Mouse (Mus musculus): ENCODE results near the gene Atp11a.

Atp11a gene

DNA sequence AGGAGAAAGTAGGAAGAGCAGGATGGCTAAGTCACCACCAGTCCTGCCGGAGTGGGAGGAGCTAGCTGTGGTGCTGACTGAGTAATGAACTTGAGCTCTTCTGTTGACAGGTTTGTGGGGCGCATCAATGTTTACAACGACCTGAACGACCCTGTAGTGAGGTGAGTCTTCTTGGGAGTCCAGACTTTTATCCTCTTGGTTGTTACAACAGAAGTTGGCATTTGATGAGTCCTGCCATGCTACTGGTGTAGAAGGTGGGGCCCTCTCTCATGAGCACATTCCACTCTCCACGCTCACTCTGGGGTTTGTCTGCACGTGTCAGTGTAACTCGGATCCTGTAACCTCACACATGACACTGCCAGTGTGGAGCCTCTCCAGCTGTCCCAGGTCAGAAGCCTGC, 66.1 kb downstream of the Atp11a start:
- no peak for DNase-seq

DNA sequence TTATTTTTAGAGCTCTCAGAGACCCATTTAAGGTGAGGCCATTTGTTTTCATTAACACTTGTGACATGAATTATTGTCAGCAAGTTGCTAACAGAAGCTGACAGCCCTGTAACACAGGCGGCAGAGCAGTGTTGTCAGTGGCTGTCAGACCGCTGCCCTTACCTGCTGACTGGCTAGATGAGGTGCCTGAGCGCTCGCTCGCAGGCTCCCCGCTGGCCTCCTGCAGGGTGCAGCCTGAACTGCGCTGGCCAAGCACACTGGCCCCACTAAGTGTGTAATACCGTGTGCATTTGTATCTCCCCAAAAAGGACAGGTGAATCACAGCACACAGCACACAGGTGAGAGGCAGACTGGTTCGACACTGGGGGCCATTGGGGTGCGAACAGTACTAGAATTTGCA, 67.7 kb downstream of the Atp11a start:
- no peak for DNase-seq

- DNase-seq: no peak
Observed at GRCm38 (mm10) chr8:12825236-12825635, 68.4 kb downstream of the Atp11a start.

- DNase-seq: peak; percentile 36
Observed at GRCm38 (mm10) chr8:12825686-12826237, 68.9 kb downstream of the Atp11a start.

- DNase-seq: no peak
Observed at GRCm38 (mm10) chr8:12827124-12827523, 70.3 kb downstream of the Atp11a start.

- no peak for DNase-seq
Observed at GRCm38 (mm10) chr8:12828298-12828697, 71.5 kb downstream of the Atp11a start.

- no peak for DNase-seq
Observed at GRCm38 (mm10) chr8:12829381-12829780, 72.6 kb downstream of the Atp11a start.

DNA sequence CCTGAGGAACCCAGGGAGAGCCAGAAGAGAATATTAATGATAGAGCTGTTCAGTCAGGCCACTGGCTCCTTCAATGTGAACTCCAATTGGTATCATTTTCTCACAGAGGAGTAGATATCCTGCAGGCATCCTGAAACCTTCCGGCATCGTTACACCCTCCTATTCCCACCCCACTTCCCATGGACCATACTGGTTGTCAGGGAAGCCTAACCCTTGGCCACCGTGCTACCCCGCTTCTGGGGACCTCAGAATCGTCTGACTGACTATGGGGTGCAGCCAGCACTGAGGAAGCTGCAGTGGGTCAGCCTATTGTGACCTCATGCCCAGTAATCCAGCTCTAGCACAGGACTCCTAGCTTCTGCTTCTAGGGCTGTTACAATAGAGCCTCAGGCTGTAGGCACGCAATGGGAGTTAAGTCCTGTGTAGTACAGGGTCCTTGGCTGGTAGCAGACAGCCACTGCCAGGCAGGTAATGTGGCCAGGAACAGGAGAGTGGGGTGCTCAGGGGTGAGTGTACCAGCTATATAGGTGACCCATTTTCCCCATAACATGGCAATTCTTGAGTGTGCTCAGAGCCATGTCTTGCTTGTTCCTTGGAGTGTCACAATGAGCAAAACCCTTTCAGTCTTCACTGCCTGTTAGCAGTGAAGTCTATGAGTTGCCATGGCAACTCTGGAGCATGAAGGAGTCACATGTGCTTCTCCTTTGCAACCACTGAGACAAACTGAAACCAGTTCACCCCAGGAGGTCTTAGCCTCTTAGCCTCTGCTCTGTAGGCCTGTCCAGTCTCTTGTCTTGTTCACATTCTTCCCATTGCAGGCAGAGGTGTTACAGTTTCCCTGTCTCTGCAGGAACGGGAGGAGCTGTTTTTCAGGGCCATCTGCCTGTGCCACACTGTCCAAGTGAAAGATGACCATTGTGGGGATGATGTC, 75.1 kb downstream of the Atp11a start:
- DNase-seq: no peak

DNA sequence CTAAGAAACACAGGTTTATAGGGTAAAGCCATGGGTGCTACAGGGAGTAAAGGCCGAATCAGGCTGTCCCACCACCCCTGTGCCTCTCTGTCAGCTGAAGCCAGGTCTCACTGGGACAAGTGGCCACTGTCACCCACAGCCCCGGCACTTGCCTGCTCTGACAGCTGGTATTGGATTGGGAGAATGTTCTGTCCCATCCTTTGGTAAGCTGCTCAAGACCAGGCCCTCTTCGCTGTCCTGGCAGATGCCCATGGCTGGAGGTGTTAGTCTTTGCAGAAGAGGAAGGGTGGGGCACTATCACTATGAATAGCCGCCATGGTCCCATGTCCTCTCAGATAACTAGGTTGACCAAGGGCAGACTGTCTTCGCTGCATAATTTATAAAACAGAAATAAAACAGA, 76.8 kb downstream of the Atp11a start:
- no peak for DNase-seq

DNA sequence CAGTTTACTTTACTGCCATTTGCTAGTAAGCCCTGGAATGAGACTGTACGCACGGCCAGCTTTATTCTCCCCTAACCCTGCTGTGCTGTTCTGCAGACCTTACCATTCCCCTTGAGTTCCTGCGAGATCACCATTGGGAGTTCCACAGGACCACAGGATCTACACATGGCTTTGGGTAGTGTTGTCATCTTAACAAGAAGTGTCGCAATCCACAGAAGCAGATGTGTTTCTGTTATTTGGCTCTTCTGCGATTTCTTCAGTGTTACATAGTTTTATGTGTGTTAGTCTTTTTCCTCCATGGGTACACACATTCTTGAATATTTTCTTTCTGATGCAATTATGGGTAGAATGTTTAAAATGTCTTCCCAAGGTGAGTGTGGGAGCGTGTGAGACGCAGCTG, 84.0 kb downstream of the Atp11a start:
- DNase-seq: no peak

GRCm38 (mm10) chr8:12842342-12842995, 85.7 kb downstream of the Atp11a start:
- no peak for DNase-seq

GRCm38 (mm10) chr8:12844347-12844950, 87.6 kb downstream of the Atp11a start:
- no peak for DNase-seq

- no peak for DNase-seq
Observed at GRCm38 (mm10) chr8:12846447-12846846, 89.6 kb downstream of the Atp11a start.

GRCm38 (mm10) chr8:12851241-12851640, 94.4 kb downstream of the Atp11a start:
- no peak for DNase-seq

- no peak for DNase-seq
Observed at GRCm38 (mm10) chr8:12856038-12856437, 99.2 kb downstream of the Atp11a start.

DNA sequence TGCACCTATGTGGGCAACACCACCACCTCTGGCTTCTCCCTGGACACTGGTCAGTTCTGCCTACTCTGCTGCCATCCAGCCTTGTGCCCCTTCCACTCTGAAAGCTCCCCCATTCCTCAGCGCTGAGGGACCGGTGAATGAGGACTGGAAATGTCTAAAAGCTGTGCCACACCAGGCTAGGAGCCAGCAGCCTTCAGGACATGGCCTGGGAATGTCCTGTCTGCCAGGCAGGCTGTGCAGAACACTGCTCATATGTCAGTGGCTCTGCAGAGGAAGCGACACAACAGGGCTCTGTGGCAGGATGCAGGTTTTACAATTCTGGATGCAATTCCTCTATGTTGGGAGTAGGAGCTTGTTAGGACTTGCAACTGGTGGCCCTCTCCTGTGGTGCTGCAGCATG, 106.2 kb downstream of the Atp11a start:
- DNase-seq: no peak

DNA sequence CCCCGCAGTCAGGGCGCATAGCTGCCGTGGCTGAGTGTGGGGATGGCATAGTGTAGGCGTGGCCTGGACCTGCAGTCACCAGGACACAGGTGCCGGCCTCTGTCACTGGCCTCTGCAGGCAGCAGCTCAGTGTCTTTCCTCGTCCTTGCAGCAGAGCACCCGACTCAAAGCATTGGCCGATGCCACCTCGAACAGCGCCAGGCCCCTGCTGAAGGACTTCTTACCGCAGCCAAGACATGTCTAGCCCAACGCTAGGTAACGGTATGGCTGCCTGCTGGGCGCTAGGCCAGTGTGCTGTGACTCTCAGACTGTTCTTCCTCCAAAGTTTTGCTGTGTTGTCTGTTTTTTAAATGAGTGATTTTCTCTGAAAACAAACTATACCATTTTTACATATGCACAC, 106.8 kb downstream of the Atp11a start:
- DNase-seq: no peak

DNA sequence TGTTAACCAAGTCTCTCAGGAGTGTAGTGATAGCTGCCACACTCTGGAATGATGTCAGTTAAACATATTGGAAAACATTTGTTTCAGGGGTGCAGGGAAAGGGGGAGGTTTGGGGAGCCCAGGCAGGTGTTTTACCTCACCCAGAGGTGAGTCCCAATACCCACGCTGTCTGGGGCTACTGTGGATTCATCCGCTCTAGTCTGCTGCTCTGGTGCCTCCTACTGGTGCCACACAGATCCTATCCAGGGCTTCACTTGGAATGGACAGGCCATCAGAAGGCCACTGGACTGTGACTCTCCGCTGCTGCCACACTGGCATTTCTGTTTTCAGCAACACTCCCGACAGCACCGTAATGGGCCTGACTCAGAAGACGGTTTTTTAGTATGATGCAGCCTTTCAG, 109.0 kb downstream of the Atp11a start:
- no peak for DNase-seq

DNA sequence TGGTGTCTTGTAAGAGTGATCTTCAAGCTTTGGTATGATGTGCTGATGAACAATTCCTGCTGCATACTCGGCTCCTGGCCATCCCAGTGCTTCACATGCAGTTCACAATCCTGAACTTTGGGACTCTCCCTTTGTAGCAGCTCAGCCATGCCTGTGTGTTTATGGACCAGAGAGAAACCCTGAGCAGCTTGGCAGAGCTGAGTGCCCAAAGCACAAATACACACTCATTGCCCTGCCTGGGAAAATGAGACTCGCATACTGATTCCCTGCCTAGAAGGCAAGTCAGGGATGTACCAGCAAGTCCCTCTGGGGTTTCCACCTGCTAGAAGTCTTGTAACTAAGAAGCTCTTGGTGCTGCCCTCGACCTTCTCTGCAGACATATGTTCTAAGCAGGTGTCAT, 112.8 kb downstream of the Atp11a start:
- no peak for DNase-seq

GRCm38 (mm10) chr8:12870656-12871055, 113.8 kb downstream of the Atp11a start:
- no peak for DNase-seq

DNA sequence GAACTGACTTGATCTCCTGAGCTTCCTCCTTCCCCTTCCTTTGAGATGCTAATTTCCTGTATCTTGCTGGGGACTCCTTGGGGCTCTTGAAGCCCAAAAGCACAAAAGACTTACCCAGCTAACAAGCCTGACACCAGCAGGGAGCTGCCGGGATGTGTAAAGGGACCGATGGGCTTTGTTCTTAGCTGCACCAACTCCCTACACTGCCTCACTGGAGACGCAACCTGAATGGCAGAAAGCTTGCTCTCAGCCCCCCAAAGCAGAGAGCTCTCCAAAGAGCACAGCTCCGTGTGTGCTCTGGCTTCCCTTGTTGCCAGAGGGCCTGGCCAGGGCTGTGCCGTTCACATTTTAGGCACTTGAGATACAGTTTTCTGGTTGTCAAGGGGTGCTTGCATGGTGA, 114.6 kb downstream of the Atp11a start:
- no peak for DNase-seq

- no peak for DNase-seq
Observed at GRCm38 (mm10) chr8:12872983-12873356, 116.2 kb downstream of the Atp11a start.

DNA sequence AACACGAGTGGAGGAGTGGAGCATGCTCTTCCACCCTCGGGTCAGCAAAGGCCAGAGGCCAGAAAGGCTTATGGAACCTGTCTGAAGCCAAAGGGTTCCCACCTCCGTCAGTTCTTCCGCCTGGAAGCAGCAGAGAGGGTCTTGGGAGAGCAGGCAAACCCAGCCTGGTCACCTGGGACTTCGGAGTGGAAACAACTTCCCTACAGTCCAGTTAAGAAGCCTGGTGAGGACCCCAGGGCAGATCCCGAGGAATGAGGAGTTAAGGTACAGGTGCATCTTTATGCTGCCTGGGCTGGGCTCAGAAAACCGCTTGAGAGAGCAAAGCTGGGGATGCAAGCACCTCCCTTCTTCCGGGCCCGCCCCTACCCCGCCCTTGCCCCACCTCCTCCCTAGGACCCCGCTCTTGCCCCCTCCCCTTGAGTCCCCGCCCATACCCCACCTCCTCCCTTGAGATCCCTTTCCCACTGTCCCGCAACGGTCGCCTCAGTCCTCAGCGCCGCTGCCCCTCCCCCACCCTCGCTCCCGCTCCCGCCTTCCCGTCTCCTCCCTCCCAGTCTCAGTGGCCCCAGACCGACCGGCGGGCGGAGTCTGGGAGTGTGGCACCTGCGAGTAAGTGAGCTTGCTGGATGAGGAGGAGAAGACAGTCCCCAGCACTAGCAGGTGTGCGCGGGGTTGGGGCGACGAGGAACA, 116.7 kb downstream of the Atp11a start, which contains the start of gene Mcf2l:
TSS of gene Mcf2l (plus strand) at position 450 of the 690 bp plus-strand sequence.
- peak; percentile 69 for DNase-seq
